Mouse (Mus musculus) kidney, adult 2 months (tissue): ENCODE measurements around the gene Kri1.

Experiments used
- CTCF ChIP-seq: fragments of 200-500 bp; conservative IDR thresholded peaks from 2 replicates; pipeline ENCODE4 v1.5.1; 2011; ENCODE audit warnings: low read depth, mild to moderate bottlenecking, control low read depth, low read length, moderate library complexity, mixed read lengths; ENCODE audit not compliant: insufficient read depth, insufficient read length
- POLR2A ChIP-seq: fragments of 200-500 bp; IDR thresholded peaks from one replicate; pipeline ENCODE4 v1.6.1; 2011; ENCODE audit warnings: low read depth, low read length, control low read depth

DNA sequence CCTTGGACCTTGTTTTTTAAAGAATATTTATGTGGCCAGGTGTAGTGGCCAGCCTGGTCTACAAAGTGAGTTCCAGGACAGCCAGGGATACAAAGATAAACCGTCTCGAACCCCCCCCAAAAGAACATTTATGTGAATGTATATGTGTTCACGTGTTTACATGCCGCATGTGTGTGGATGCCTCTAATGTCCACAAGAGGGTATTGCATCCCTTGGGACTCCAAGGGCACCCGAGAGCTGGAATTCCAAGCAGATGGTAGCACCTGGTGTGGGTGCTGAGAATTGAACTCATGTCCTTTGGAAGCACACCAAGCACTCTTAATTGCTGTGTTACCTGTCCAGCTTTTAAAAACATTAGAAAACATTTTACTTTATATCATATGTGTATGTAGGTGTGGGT is 4.2 kb downstream of the Kri1 start:
- TF ChIP-seq CTCF, result no peak
- no peak for TF ChIP-seq POLR2A
